Mouse (Mus musculus) CH12.LX (cell line): ENCODE results near the gene Meis2.

Experiments used
- HCFC1 ChIP-seq: IDR thresholded peaks from 2 replicates; pipeline ENCODE4 v1.6.1; 2012; ENCODE audit warnings: low read depth, mild to moderate bottlenecking, inconsistent platforms, low read length, improper control_type of control experiment
- POLR2A ChIP-seq: IDR thresholded peaks from 2 replicates; pipeline ENCODE4 v1.6.1; 2011; ENCODE audit warnings: low read depth, mild to moderate bottlenecking, improper control_type of control experiment, low read length
- TCF12 ChIP-seq: IDR thresholded peaks from 2 replicates; pipeline ENCODE4 v1.6.1; 2014; ENCODE audit warnings: low read depth, mild to moderate bottlenecking, inconsistent platforms, low read length, improper control_type of control experiment
- USF1 ChIP-seq: IDR thresholded peaks from 2 replicates; pipeline ENCODE4 v1.6.1; 2014; ENCODE audit warnings: low read depth, mild to moderate bottlenecking, inconsistent platforms, low read length, improper control_type of control experiment
- ZC3H11A ChIP-seq: IDR thresholded peaks from 2 replicates; pipeline ENCODE4 v1.6.1; 2012; ENCODE audit warnings: low read depth, mild to moderate bottlenecking, inconsistent platforms, low read length, improper control_type of control experiment

DNA sequence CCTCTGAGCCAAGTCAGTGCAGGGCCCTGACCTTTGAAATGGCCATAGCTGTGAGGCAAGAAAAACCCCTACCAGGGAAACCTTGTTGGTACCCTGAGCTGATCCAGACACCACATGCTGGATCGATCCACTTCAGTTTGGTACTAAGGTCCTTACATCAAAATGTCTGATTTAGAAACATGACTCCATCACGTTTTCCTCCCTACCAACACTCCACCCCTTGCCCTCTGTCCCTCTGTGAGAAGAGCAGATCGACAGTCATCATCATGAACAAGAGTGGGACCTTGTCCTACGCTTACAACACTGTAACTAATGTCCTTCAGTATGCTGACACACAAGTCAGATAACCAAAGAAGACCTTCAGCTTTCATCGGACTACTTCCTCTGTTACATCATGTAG is 66.8 kb downstream of the Meis2 start:
- TF ChIP-seq USF1 (no peak), POLR2A (no peak), ZC3H11A (no peak), HCFC1 (no peak), TCF12 (no peak)
